ENCODE assay signal across 22 mouse cellular contexts in genomic region chr6:60961838-60962237, GRCm38 (mm10). TPM values are rescaled to one million over a fixed set of nuclear protein-coding genes. Genes with fewer than 3 reads are reported as not detected.
DNase-seq lines count a peak whose midpoint lies in the region; ATAC-seq and TF ChIP-seq lines count a peak whose summit lies in the region.
"Had no signal": no experiment of that assay in that cellular context is flagged by ENCODE, and none has a peak within 500 bp of the region (broad histone marks: within the 10 kb centered on the region; RNA-seq: fewer than 3 reads in every experiment).

No protein-coding gene starts in this region.

- DNase-seq in hindbrain, embryonic 11.5 days (ENCODE audit: low spot score), result no peak
- DNase-seq in midbrain, postnatal 0 days (ENCODE audit: low spot score), result no peak
- DNase-seq in brain, embryonic 14.5 days (ENCODE audit: low read depth), result peak; percentile 63
- DNase-seq: adrenal gland, postnatal 14 days; cerebellum, adult 18-20 months; cerebellum, adult 9-11 months; cerebellum, postnatal 36 days; gastrocnemius, postnatal 10 days; heart, adult 18-20 months; heart, postnatal 10 days; heart, postnatal 4 days had no signal

- no peak overlapping the region for H3K4me3 ChIP-seq in forebrain, embryonic 13.5 days
- no peak overlapping the region for H3K4me3 ChIP-seq in forebrain, embryonic 16.5 days (replicated peaks; ENCODE audit: low read length)
- no peak overlapping the region for H3K4me3 ChIP-seq in hindbrain, embryonic 13.5 days
- no peak overlapping the region for H3K4me3 ChIP-seq in hindbrain, embryonic 11.5 days (ENCODE audit: low read depth, low read length)
- no peak overlapping the region for H3K4me3 ChIP-seq in midbrain, embryonic 16.5 days (ENCODE audit: low read depth, low read length)
- H3K4me3 ChIP-seq in midbrain, postnatal 0 days (ENCODE audit: low read depth, low read length), result no peak overlapping the region
- H3K4me3 ChIP-seq: embryonic facial prominence, embryonic 13.5 days; heart, embryonic 10.5 days; intestine, embryonic 15.5 days had no signal

- peaks cover 7% of the 10 kb centered on the region; the same call in 1 of the 2 replicates for H3K4me1 ChIP-seq in forebrain, embryonic 13.5 days
- H3K4me1 ChIP-seq in forebrain, embryonic 16.5 days (replicated peaks; ENCODE audit: control insufficient read depth, insufficient read depth, low read length), result no peaks in the 10 kb centered on the region
- peaks cover 3% of the 10 kb centered on the region; the same call in 1 of the 2 replicates for H3K4me1 ChIP-seq in hindbrain, embryonic 13.5 days (replicated peaks)
- no peaks in the 10 kb centered on the region for H3K4me1 ChIP-seq in hindbrain, embryonic 11.5 days (replicated peaks; ENCODE audit: control insufficient read depth, insufficient read depth, low read length)
- no peaks in the 10 kb centered on the region; the same call in 1 of the 2 replicates for H3K4me1 ChIP-seq in midbrain, embryonic 16.5 days (ENCODE audit: control insufficient read depth, insufficient read depth, low read length)
- no peaks in the 10 kb centered on the region for H3K4me1 ChIP-seq in midbrain, postnatal 0 days (ENCODE audit: insufficient read depth, low read length)
- H3K4me1 ChIP-seq: embryonic facial prominence, embryonic 13.5 days; heart, embryonic 10.5 days; intestine, embryonic 15.5 days had no signal

- no peak for TF ChIP-seq POLR2A in brain, embryonic 14.5 days (IDR thresholded peaks at IDR 0.05; ENCODE audit: borderline replicate concordance, extremely low read depth, insufficient read depth, insufficient read length, poor library complexity, severe bottlenecking)

- H3K9ac ChIP-seq in forebrain, embryonic 13.5 days, result no peak overlapping the region
- H3K9ac ChIP-seq in forebrain, embryonic 16.5 days (replicated peaks; ENCODE audit: low read depth, low read length), result no peak overlapping the region
- H3K9ac ChIP-seq in hindbrain, embryonic 13.5 days, result no peak overlapping the region
- H3K9ac ChIP-seq in hindbrain, embryonic 11.5 days (ENCODE audit: low read depth, low read length), result no peak overlapping the region
- H3K9ac ChIP-seq in midbrain, embryonic 16.5 days (ENCODE audit: low read depth, low read length), result no peak overlapping the region
- no peak overlapping the region for H3K9ac ChIP-seq in midbrain, postnatal 0 days (replicated peaks; ENCODE audit: low read length, poor library complexity, severe bottlenecking)
- H3K9ac ChIP-seq: embryonic facial prominence, embryonic 13.5 days; intestine, embryonic 15.5 days had no signal

- H3K36me3 ChIP-seq in forebrain, embryonic 13.5 days (ENCODE audit: poor library complexity, severe bottlenecking), result no peaks in the 10 kb centered on the region
- H3K36me3 ChIP-seq in forebrain, embryonic 16.5 days (ENCODE audit: control insufficient read depth, insufficient read depth), result no peaks in the 10 kb centered on the region
- no peaks in the 10 kb centered on the region for H3K36me3 ChIP-seq in hindbrain, embryonic 13.5 days
- H3K36me3 ChIP-seq in hindbrain, embryonic 11.5 days (ENCODE audit: control insufficient read depth, insufficient read depth, low read length), result no peaks in the 10 kb centered on the region
- no peaks in the 10 kb centered on the region for H3K36me3 ChIP-seq in midbrain, embryonic 16.5 days (ENCODE audit: control insufficient read depth, insufficient read depth, low read length)
- H3K36me3 ChIP-seq in midbrain, postnatal 0 days (ENCODE audit: insufficient read depth, low read length), result no peaks in the 10 kb centered on the region
- H3K36me3 ChIP-seq: embryonic facial prominence, embryonic 13.5 days; heart, embryonic 10.5 days; intestine, embryonic 15.5 days had no signal

- H3K9me3 ChIP-seq in forebrain, embryonic 13.5 days (replicated peaks), result no peaks in the 10 kb centered on the region
- no peaks in the 10 kb centered on the region for H3K9me3 ChIP-seq in forebrain, embryonic 16.5 days (ENCODE audit: control insufficient read depth, low read length)
- H3K9me3 ChIP-seq in hindbrain, embryonic 13.5 days, result no peaks in the 10 kb centered on the region
- no peaks in the 10 kb centered on the region for H3K9me3 ChIP-seq in hindbrain, embryonic 11.5 days (ENCODE audit: control insufficient read depth, low read length)
- no peaks in the 10 kb centered on the region for H3K9me3 ChIP-seq in midbrain, embryonic 16.5 days (replicated peaks; ENCODE audit: control insufficient read depth, low read length, poor library complexity, severe bottlenecking)
- H3K9me3 ChIP-seq in midbrain, postnatal 0 days (ENCODE audit: low read length), result no peaks in the 10 kb centered on the region
- H3K9me3 ChIP-seq: embryonic facial prominence, embryonic 13.5 days; heart, embryonic 10.5 days; intestine, embryonic 15.5 days had no signal

- H3K27me3 ChIP-seq in forebrain, embryonic 13.5 days, result no peaks in the 10 kb centered on the region
- no peaks in the 10 kb centered on the region for H3K27me3 ChIP-seq in forebrain, embryonic 16.5 days (replicated peaks; ENCODE audit: control insufficient read depth, insufficient read depth, low read length)
- H3K27me3 ChIP-seq in hindbrain, embryonic 13.5 days, result no peaks in the 10 kb centered on the region
- H3K27me3 ChIP-seq in hindbrain, embryonic 11.5 days (ENCODE audit: control insufficient read depth, insufficient read depth, low read length), result no peaks in the 10 kb centered on the region
- no peaks in the 10 kb centered on the region for H3K27me3 ChIP-seq in midbrain, embryonic 16.5 days (ENCODE audit: control insufficient read depth, insufficient read depth, low read depth, low read length)
- H3K27me3 ChIP-seq in midbrain, postnatal 0 days (ENCODE audit: insufficient read depth, low read length), result no peaks in the 10 kb centered on the region
- H3K27me3 ChIP-seq: embryonic facial prominence, embryonic 13.5 days; intestine, embryonic 15.5 days had no signal

- WGBS in forebrain, embryonic 13.5 days, result 19% methylated on average over 2 of the region's 2 CpGs
- 19% methylated on average over 2 of the region's 2 CpGs for WGBS in forebrain, embryonic 16.5 days
- 26% methylated on average over 2 of the region's 2 CpGs for WGBS in hindbrain, embryonic 13.5 days
- WGBS in hindbrain, embryonic 11.5 days, result 48% methylated on average over 2 of the region's 2 CpGs
- WGBS in midbrain, embryonic 16.5 days, result 18% methylated on average over 2 of the region's 2 CpGs
- WGBS in midbrain, postnatal 0 days, result 27% methylated on average over 2 of the region's 2 CpGs

- H3K4me2 ChIP-seq in forebrain, embryonic 13.5 days, result no peak overlapping the region
- H3K4me2 ChIP-seq in forebrain, embryonic 16.5 days (ENCODE audit: low read length), result no peak overlapping the region
- no peak overlapping the region for H3K4me2 ChIP-seq in hindbrain, embryonic 13.5 days
- H3K4me2 ChIP-seq in hindbrain, embryonic 11.5 days (replicated peaks; ENCODE audit: low read depth, low read length), result no peak overlapping the region
- no peak overlapping the region for H3K4me2 ChIP-seq in midbrain, embryonic 16.5 days (ENCODE audit: low read length)
- no peak overlapping the region for H3K4me2 ChIP-seq in midbrain, postnatal 0 days (ENCODE audit: low read depth, low read length, poor library complexity, severe bottlenecking)
- H3K4me2 ChIP-seq: embryonic facial prominence, embryonic 13.5 days; intestine, embryonic 15.5 days had no signal

- H3K27ac ChIP-seq in forebrain, embryonic 13.5 days, result no peak overlapping the region
- no peak overlapping the region for H3K27ac ChIP-seq in forebrain, embryonic 16.5 days (ENCODE audit: low read length)
- H3K27ac ChIP-seq in hindbrain, embryonic 13.5 days, result peak overlapping the region; percentile 66; the same call in 1 of the 2 replicates
- no peak overlapping the region for H3K27ac ChIP-seq in hindbrain, embryonic 11.5 days (ENCODE audit: low read depth, low read length)
- H3K27ac ChIP-seq in midbrain, embryonic 16.5 days (ENCODE audit: low read length), result no peak overlapping the region
- no peak overlapping the region for H3K27ac ChIP-seq in midbrain, postnatal 0 days (ENCODE audit: low read depth, low read length)
- H3K27ac ChIP-seq: embryonic facial prominence, embryonic 13.5 days; heart, embryonic 10.5 days; intestine, embryonic 15.5 days had no signal

- no peak for TF ChIP-seq CTCF in midbrain, postnatal 0 days (IDR thresholded peaks at IDR 0.05)
- TF ChIP-seq CTCF in brain, embryonic 14.5 days (IDR thresholded peaks at IDR 0.05; ENCODE audit: borderline replicate concordance, extremely low read depth, insufficient read depth, insufficient read length), result no peak

- ATAC-seq in forebrain, embryonic 13.5 days, result peak; percentile 52; the same call in 1 of the 2 replicates
- no peak for ATAC-seq in forebrain, embryonic 16.5 days
- ATAC-seq in hindbrain, embryonic 13.5 days (ENCODE audit: low FRiP score), result no peak
- ATAC-seq in hindbrain, embryonic 11.5 days (ENCODE audit: low FRiP score), result no peak
- ATAC-seq in midbrain, embryonic 16.5 days, result 0 out of 2 replicates have a peak, but pooled peaks have one; percentile 75
- ATAC-seq in midbrain, postnatal 0 days (ENCODE audit: low FRiP score), result no peak
- ATAC-seq: activated CD4-positive, CD25-positive, alpha-beta regulatory T cell, adult 4 months; intestine, embryonic 15.5 days; Patski had no signal

RNA-seq across cellular contexts. Expression of gene Mmrn1, which starts 37.1 kb away (rescaled TPM):
- polyA plus RNA-seq in forebrain, embryonic 13.5 days (2015; fragmentation: Nextera tagmentation; extraction: Ambion mirVana), result 2.6 and 2.7 TPM in 2 replicates
- polyA plus RNA-seq in forebrain, embryonic 16.5 days (2015; fragmentation: Nextera tagmentation; extraction: Ambion mirVana), result 1.9 and 2.8 TPM in 2 replicates
- polyA plus RNA-seq in hindbrain, embryonic 13.5 days (2015; fragmentation: Nextera tagmentation; extraction: Ambion mirVana), result 3.3 and 3.7 TPM in 2 replicates
- 6.2 and 7.4 TPM in 2 replicates for polyA plus RNA-seq in hindbrain, embryonic 11.5 days (2014; fragmentation: Nextera tagmentation; extraction: Ambion mirVana)
- 1.5 and 1.8 TPM in 2 replicates for polyA plus RNA-seq in midbrain, embryonic 16.5 days (2015; fragmentation: Nextera tagmentation; extraction: Ambion mirVana)
- total RNA-seq in midbrain, postnatal 0 days (2014; rRNA removed), result 1.5 and 1.6 TPM in 2 replicates
- 0.88 and 1.0 TPM in 2 replicates for polyA plus RNA-seq in midbrain, postnatal 0 days (2015; fragmentation: Nextera tagmentation; extraction: Ambion mirVana)
- polyA plus RNA-seq in brain, embryonic 14.5 days (2012; rRNA removed), result 1.8 and 3.6 TPM in 2 replicates
- total RNA-seq: MEL had no signal
- polyA plus RNA-seq: activated CD4-positive, CD25-positive, alpha-beta regulatory T cell, adult 4 months; C2C12; Patski had no signal

Comparison
In these comparisons a context has a peak if more than half of its experiments do, and no peak if none do; other contexts are left out.
1. ATAC-seq: peak in forebrain, embryonic 13.5 days (single experiment) and midbrain, embryonic 16.5 days (single experiment); none in forebrain, embryonic 16.5 days (single experiment), hindbrain, embryonic 13.5 days (single experiment), hindbrain, embryonic 11.5 days (single experiment) and midbrain, postnatal 0 days (single experiment).